8 mouse cellular contexts compared by ENCODE assay signal in the genomic region with DNA sequence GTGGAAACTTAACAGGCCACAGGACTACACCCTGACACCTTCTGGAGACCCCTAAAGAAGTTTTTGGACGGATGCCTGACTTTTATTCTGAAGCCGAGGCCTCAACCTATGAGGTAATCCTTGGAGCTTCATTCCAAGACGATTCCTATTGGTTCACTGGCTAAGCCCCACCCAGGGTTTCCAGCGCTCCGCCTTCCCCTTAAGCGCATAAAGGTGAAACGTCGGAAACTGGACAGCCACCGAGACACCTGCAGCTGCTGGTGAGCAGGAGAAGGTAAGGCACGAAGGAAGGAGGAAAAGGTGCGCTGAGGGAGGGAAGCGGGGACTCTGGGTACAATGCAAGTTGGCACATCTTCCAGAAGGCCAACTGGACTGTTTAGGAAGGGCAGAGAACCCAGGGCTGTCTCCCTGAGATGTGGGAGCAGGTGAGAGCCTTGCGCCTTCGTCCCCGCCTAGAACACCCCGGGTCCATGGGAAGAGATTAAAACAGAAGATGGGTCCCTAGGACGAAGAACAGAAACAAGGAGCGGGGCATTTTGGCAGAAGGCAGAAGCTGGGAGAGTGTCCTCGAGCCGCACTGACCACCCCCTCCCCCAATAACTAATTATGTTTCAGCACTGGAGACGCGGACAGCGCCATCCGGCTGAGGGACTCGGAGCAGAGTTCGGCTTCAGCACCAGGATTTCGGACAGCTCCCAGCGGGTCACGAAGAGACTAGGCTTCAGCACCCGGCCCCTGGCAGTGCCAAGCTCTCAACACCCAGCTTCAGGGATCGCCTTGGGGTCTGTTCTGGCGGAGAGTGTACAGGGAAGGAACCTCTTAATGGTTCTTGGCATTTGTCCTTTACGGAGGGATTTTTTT. TPM values are rescaled to one million over a fixed set of nuclear protein-coding genes. Genes with fewer than 3 reads are reported as not detected.
DNase-seq lines count a peak whose midpoint lies in the region; ATAC-seq and TF ChIP-seq lines count a peak whose summit lies in the region.

No protein-coding gene starts in this region.

- no peaks in the 10 kb centered on the region for H3K36me3 ChIP-seq in CH12.LX (replicated peaks in 1 of 2; ENCODE audit: control insufficient read depth in 1 of 2, insufficient read depth in 1 of 2, low read length in 1 of 2)
- H3K36me3 ChIP-seq in forebrain, embryonic 10.5 days (replicated peaks) = no peaks in the 10 kb centered on the region
- no peaks in the 10 kb centered on the region for H3K36me3 ChIP-seq in lung, embryonic 16.5 days (ENCODE audit: control insufficient read depth, insufficient read depth, low read length)

- no peak for TF ChIP-seq RAD21 in CH12.LX (IDR thresholded peaks at IDR 0.05; ENCODE audit: low read depth, low read length)

- DNase-seq in CH12.LX (ENCODE audit: extremely low read depth) = peak; percentile 79
- peak; percentile 97 for DNase-seq in brain, adult 2 months (ENCODE audit: low read depth, low spot score)
- peak; percentile 89 for DNase-seq in forebrain, embryonic 10.5 days (ENCODE audit: extremely low spot score, low spot score)
- DNase-seq in heart, postnatal 36 days = peak; percentile 86 to 95
- peak; percentile 70 to 84 for DNase-seq in layer of hippocampus, adult 18-20 months (ENCODE audit: low spot score in 2 of 2)
- DNase-seq in ovary, postnatal 10 days (ENCODE audit: low spot score) = peak; percentile 83
- peak; percentile 89 for DNase-seq in thymus, postnatal 0 days (ENCODE audit: low spot score)

- under 1% methylated on average over 33 of the region's 33 CpGs for WGBS in forebrain, embryonic 10.5 days
- 1% methylated on average over 33 of the region's 33 CpGs for WGBS in lung, embryonic 16.5 days

- H3K79me2 ChIP-seq in CH12.LX (replicated peaks; ENCODE audit: control insufficient read depth, extremely low read depth, insufficient read depth, poor library complexity, severe bottlenecking) = no peaks in the 10 kb centered on the region

- H3K27ac ChIP-seq in CH12.LX (ENCODE audit: insufficient read depth, low read depth) = no peak overlapping the region
- no peak overlapping the region for H3K27ac ChIP-seq in forebrain, embryonic 10.5 days
- H3K27ac ChIP-seq in lung, embryonic 16.5 days (ENCODE audit: low read length) = no peak overlapping the region

- in situ Hi-C loops in CH12.LX (cut with MboI; ENCODE audit: low pct_ligation_motif_present, low pct_unique_long_range_greater_than_20kb, low sequenced_read_pairs) = no loop called here

- dilution Hi-C loops in CH12.LX (cut with MboI; ENCODE audit: extremely low pct_ligation_motif_present, extremely low pct_unique_long_range_greater_than_20kb, low sequenced_read_pairs) = no loop called here

- no peaks in the 10 kb centered on the region for H3K9me3 ChIP-seq in CH12.LX (replicated peaks; ENCODE audit: low read length)
- no peaks in the 10 kb centered on the region for H3K9me3 ChIP-seq in forebrain, embryonic 10.5 days
- H3K9me3 ChIP-seq in lung, embryonic 16.5 days (ENCODE audit: control insufficient read depth, low read length) = no peaks in the 10 kb centered on the region

- no peak overlapping the region for H3K4me3 ChIP-seq in CH12.LX (replicated peaks in 1 of 3; ENCODE audit: low read depth in 2 of 3, low read length in 2 of 3, poor library complexity in 1 of 3)
- peak overlapping the region; percentile 33 for H3K4me3 ChIP-seq in forebrain, embryonic 10.5 days
- no peak overlapping the region for H3K4me3 ChIP-seq in lung, embryonic 16.5 days (ENCODE audit: low read length)

- no peak overlapping the region for H3K4me2 ChIP-seq in CH12.LX (ENCODE audit: insufficient read depth, low read depth, poor library complexity, severe bottlenecking)
- H3K4me2 ChIP-seq in lung, embryonic 16.5 days (ENCODE audit: low read depth, low read length) = no peak overlapping the region

- H3K27me3 ChIP-seq in CH12.LX (replicated peaks) = peaks cover 69% of the 10 kb centered on the region
- peaks cover 12% of the 10 kb centered on the region for H3K27me3 ChIP-seq in forebrain, embryonic 10.5 days (ENCODE audit: poor library complexity, severe bottlenecking)
- H3K27me3 ChIP-seq in lung, embryonic 16.5 days (ENCODE audit: control insufficient read depth, insufficient read depth, low read depth, low read length) = no peaks in the 10 kb centered on the region; the same call in 1 of the 2 replicates

- intact Hi-C loops in heart, postnatal 36 days (cut with DNase I) = no loop called here

- TF ChIP-seq POLR2A in CH12.LX (IDR thresholded peaks at IDR 0.05; ENCODE audit: low read depth, low read length) = no peak

- no peak for TF ChIP-seq EP300 in CH12.LX (IDR thresholded peaks at IDR 0.05; ENCODE audit: low read length)

- H3K4me1 ChIP-seq in CH12.LX (ENCODE audit: control insufficient read depth in 1 of 2, insufficient read depth in 2 of 2) = peaks cover under 1 to 3% of the 10 kb centered on the region in 2 experiments; a peak in 3 of 4 replicates
- peaks cover 15% of the 10 kb centered on the region for H3K4me1 ChIP-seq in forebrain, embryonic 10.5 days
- H3K4me1 ChIP-seq in lung, embryonic 16.5 days (replicated peaks; ENCODE audit: control insufficient read depth, insufficient read depth, low read length) = no peaks in the 10 kb centered on the region

- no peak for TF ChIP-seq CTCF in CH12.LX (conservative IDR thresholded peaks at IDR 0.05 in 1 of 2, IDR thresholded peaks at IDR 0.05 in 1 of 2; ENCODE audit: low read depth in 2 of 2, low read length in 2 of 2)

- no peak overlapping the region for H3K9ac ChIP-seq in CH12.LX (ENCODE audit: insufficient read depth, low read depth)
- no peak overlapping the region for H3K9ac ChIP-seq in lung, embryonic 16.5 days (ENCODE audit: low read length)

- peak; percentile 83 for ATAC-seq in lung, embryonic 16.5 days (ENCODE audit: low read depth)

TF ChIP-seq in CH12.LX, 34 proteins besides CTCF, POLR2A, EP300 and RAD21:
- TF ChIP-seq MAX (IDR thresholded peaks at IDR 0.05; ENCODE audit: low read length) = no peak
- peak; percentile 100 for TF ChIP-seq SIN3A (IDR thresholded peaks at IDR 0.05; ENCODE audit: low read length)
- no peak for TF ChIP-seq NRF1 (IDR thresholded peaks at IDR 0.05; ENCODE audit: low read depth, low read length)
- TF ChIP-seq MXI1 (IDR thresholded peaks at IDR 0.05; ENCODE audit: low read depth, low read length) = peak; percentile 98
- no peak for TF ChIP-seq CHD1 (IDR thresholded peaks at IDR 0.05; ENCODE audit: low read depth, low read length)

RNA-seq across cellular contexts. Expression of a gene that starts 14.8 kb away (rescaled TPM):
- total RNA-seq in CH12.LX (2012; rRNA removed) (26.0 and 28.0 TPM in 2 replicates), CH12.LX (2014; rRNA removed) (14.9 and 17.5 TPM in 2 replicates)
- polyA plus RNA-seq in CH12.LX (2012; ENCODE audit: insufficient read length, low read depth) = 14.7 and 16.6 TPM in 2 replicates
- 11.5 and 13.2 TPM in 2 replicates for polyA plus RNA-seq in forebrain, embryonic 10.5 days (2016; fragmentation: Nextera tagmentation; extraction: Ambion mirVana)
- total RNA-seq in heart, postnatal 36 days (2021) = 100 to 1,000 TPM; 106 to 111 TPM
- 10 to 100 TPM; 35.3 TPM for total RNA-seq in layer of hippocampus, adult 18-20 months (2021)
- 11.0 and 12.1 TPM in 2 replicates for polyA plus RNA-seq in lung, embryonic 16.5 days (2015; fragmentation: Nextera tagmentation; extraction: Ambion mirVana)
- polyA plus RNA-seq in thymus, postnatal 0 days (2015; fragmentation: Nextera tagmentation; extraction: Ambion mirVana) = 11.1 and 12.9 TPM in 2 replicates

RNA-seq across cellular contexts. Expression of a gene that starts 23.1 kb away (rescaled TPM):
- total RNA-seq in CH12.LX (2012; rRNA removed) = 23.0 and 23.5 TPM in 2 replicates
- total RNA-seq in CH12.LX (2014; rRNA removed) = 13.5 and 13.8 TPM in 2 replicates
- 34.9 and 37.9 TPM in 2 replicates for polyA plus RNA-seq in CH12.LX (2012; ENCODE audit: insufficient read length, low read depth)
- 49.7 and 51.2 TPM in 2 replicates for polyA plus RNA-seq in forebrain, embryonic 10.5 days (2016; fragmentation: Nextera tagmentation; extraction: Ambion mirVana)
- total RNA-seq in heart, postnatal 36 days (2021) = 10 to 100 TPM; 38.4 to 43.0 TPM
- total RNA-seq in layer of hippocampus, adult 18-20 months (2021) = 10 to 100 TPM; 61.7 to 63.8 TPM
- 38.7 and 41.4 TPM in 2 replicates for polyA plus RNA-seq in lung, embryonic 16.5 days (2015; fragmentation: Nextera tagmentation; extraction: Ambion mirVana)
- polyA plus RNA-seq in thymus, postnatal 0 days (2015; fragmentation: Nextera tagmentation; extraction: Ambion mirVana) = 30.5 and 32.7 TPM in 2 replicates

RNA-seq across cellular contexts. Expression of a gene that starts 34.8 kb away (rescaled TPM):
- total RNA-seq in CH12.LX (2012; rRNA removed) = 15.9 and 17.6 TPM in 2 replicates
- 4.5 and 6.4 TPM in 2 replicates for total RNA-seq in CH12.LX (2014; rRNA removed)
- 14.6 and 18.6 TPM in 2 replicates for polyA plus RNA-seq in CH12.LX (2012; ENCODE audit: insufficient read length, low read depth)
- 2.4 and 2.6 TPM in 2 replicates for polyA plus RNA-seq in forebrain, embryonic 10.5 days (2016; fragmentation: Nextera tagmentation; extraction: Ambion mirVana)
- 1 to 10 TPM; 8.7 to 8.8 TPM for total RNA-seq in heart, postnatal 36 days (2021)
- total RNA-seq in layer of hippocampus, adult 18-20 months (2021) = 1 to 10 TPM; 7.9 to 8.2 TPM
- 5.5 and 5.7 TPM in 2 replicates for polyA plus RNA-seq in lung, embryonic 16.5 days (2015; fragmentation: Nextera tagmentation; extraction: Ambion mirVana)
- polyA plus RNA-seq in thymus, postnatal 0 days (2015; fragmentation: Nextera tagmentation; extraction: Ambion mirVana) = 2.5 and 3.0 TPM in 2 replicates

RNA-seq across cellular contexts. Expression of a gene that starts 50.9 kb away (rescaled TPM):
- total RNA-seq in CH12.LX (2012; rRNA removed) (18.8 and 23.3 TPM in 2 replicates), CH12.LX (2014; rRNA removed) (17.0 and 17.3 TPM in 2 replicates)
- 17.9 and 18.5 TPM in 2 replicates for polyA plus RNA-seq in CH12.LX (2012; ENCODE audit: insufficient read length, low read depth)
- polyA plus RNA-seq in forebrain, embryonic 10.5 days (2016; fragmentation: Nextera tagmentation; extraction: Ambion mirVana) = 58.3 and 59.0 TPM in 2 replicates
- 100 to 1,000 TPM; 183 to 206 TPM for total RNA-seq in heart, postnatal 36 days (2021)
- total RNA-seq in layer of hippocampus, adult 18-20 months (2021) = 10 to 100 TPM; 19.1 to 21.8 TPM
- 87.5 and 90.2 TPM in 2 replicates for polyA plus RNA-seq in lung, embryonic 16.5 days (2015; fragmentation: Nextera tagmentation; extraction: Ambion mirVana)
- polyA plus RNA-seq in thymus, postnatal 0 days (2015; fragmentation: Nextera tagmentation; extraction: Ambion mirVana) = 59.5 TPM in 2 replicates

RNA-seq across cellular contexts. Expression of a gene that starts 58.1 kb away (rescaled TPM):
- total RNA-seq in CH12.LX (2012; rRNA removed) (101 and 106 TPM in 2 replicates), CH12.LX (2014; rRNA removed) (85.0 and 85.5 TPM in 2 replicates)
- 61.1 and 76.0 TPM in 2 replicates for polyA plus RNA-seq in CH12.LX (2012; ENCODE audit: insufficient read length, low read depth)
- 75.5 and 78.5 TPM in 2 replicates for polyA plus RNA-seq in forebrain, embryonic 10.5 days (2016; fragmentation: Nextera tagmentation; extraction: Ambion mirVana)
- total RNA-seq in heart, postnatal 36 days (2021) = 10 to 100 TPM; 25.2 to 25.5 TPM
- 10 to 100 TPM; 41.7 to 44.3 TPM for total RNA-seq in layer of hippocampus, adult 18-20 months (2021)
- 93.0 and 110 TPM in 2 replicates for polyA plus RNA-seq in lung, embryonic 16.5 days (2015; fragmentation: Nextera tagmentation; extraction: Ambion mirVana)
- 58.6 and 59.2 TPM in 2 replicates for polyA plus RNA-seq in thymus, postnatal 0 days (2015; fragmentation: Nextera tagmentation; extraction: Ambion mirVana)
